Mouse (Mus musculus) adrenal gland, adult 2 months (tissue): ENCODE data around the gene Tmod4. TPM values are rescaled to one million over a fixed set of nuclear protein-coding genes. Genes with fewer than 3 reads are reported as not detected.
"Not testable (repeated sequence)": the region's sequence is repeated elsewhere in the genome, so short reads cannot be mapped to it uniquely, and the experiment has no call there.

Source experiments
- DNase-seq: peaks from one replicate; pipeline ENCODE4 v3.0.0; 2021
- long read RNA-seq: library from polyadenylated mRNA; stranded (forward); transcript quantifications from one replicate; pipeline ENCODE4 v2.0.0, GENCODE M21; 2021
- polyA plus RNA-seq: library from polyadenylated mRNA; depleted of rRNA; stranded (reverse); fragments of >200 nt; gene quantifications from 2 replicates; pipeline ENCODE4 v1.2.3, GENCODE M21; 2012; rRNA removed
- total RNA-seq, 2 experiments: library from RNA; stranded (reverse); gene quantifications; 2 replicates each; pipeline ENCODE4 v1.2.3; 2021

Gene Tmod4
- total RNA-seq (under 1 TPM; 0.48 to 0.52 TPM), polyA plus RNA-seq (0.17 and 0.30 TPM in 2 replicates)
- long read RNA-seq, result 0 reads

- no peak for DNase-seq
Measured at GRCm38 (mm10) chr3:95124246-95124645, at the start of gene Tmod4. Tmod4 (plus strand) TSS chr3:95124476.

GRCm38 (mm10) chr3:95088071-95088470 is 36.2 kb upstream of the Tmod4 start:
- no peak for DNase-seq

GRCm38 (mm10) chr3:95100854-95101253 is 23.4 kb upstream of the Tmod4 start:
- DNase-seq, result no peak

- no peak for DNase-seq
Measured at GRCm38 (mm10) chr3:95105121-95105520, 19.2 kb upstream of the Tmod4 start.

- DNase-seq, result no peak
Measured at GRCm38 (mm10) chr3:95105586-95106337, 18.5 kb upstream of the Tmod4 start.

GRCm38 (mm10) chr3:95106338-95107117 is 17.7 kb upstream of the Tmod4 start, which contains the start of gene Pip5k1a:
Pip5k1a (minus strand) TSS chr3:95106930.
- peak; percentile 96 for DNase-seq

GRCm38 (mm10) chr3:95107308-95107707 is 17.0 kb upstream of the Tmod4 start:
- not testable (repeated sequence) for DNase-seq

GRCm38 (mm10) chr3:95107898-95108297 is 16.4 kb upstream of the Tmod4 start:
- DNase-seq, result no peak

GRCm38 (mm10) chr3:95110911-95111726 is 13.2 kb upstream of the Tmod4 start, which contains the start of gene Vps72:
Vps72 (plus strand) TSS chr3:95111022.
- DNase-seq, result peak; percentile 95

- no peak for DNase-seq
Measured at GRCm38 (mm10) chr3:95112760-95113159, 11.5 kb upstream of the Tmod4 start.

- DNase-seq, result peak; percentile 42
Measured at GRCm38 (mm10) chr3:95117751-95118150, 6.5 kb upstream of the Tmod4 start.

- DNase-seq, result no peak
Measured at GRCm38 (mm10) chr3:95121580-95121979, 2.7 kb upstream of the Tmod4 start.

GRCm38 (mm10) chr3:95124972-95125371 is 696 bp downstream of the Tmod4 start:
- peak; percentile 60 for DNase-seq

GRCm38 (mm10) chr3:95129226-95129651 is 5.0 kb downstream of the Tmod4 start:
- no peak for DNase-seq

- DNase-seq, result no peak
Measured at GRCm38 (mm10) chr3:95130081-95130480, 5.8 kb downstream of the Tmod4 start.

GRCm38 (mm10) chr3:95132389-95132788 is 8.1 kb downstream of the Tmod4 start:
- DNase-seq, result not testable (repeated sequence)

- DNase-seq, result no peak
Measured at GRCm38 (mm10) chr3:95133176-95133575, 8.9 kb downstream of the Tmod4 start.

- DNase-seq, result peak; percentile 94
Measured at GRCm38 (mm10) chr3:95133680-95134101, 9.4 kb downstream of the Tmod4 start, which contains the start of the genes Scnm1 and Lysmd1. Scnm1 (minus strand) TSS chr3:95134011. Lysmd1 (plus strand) TSS chr3:95134088.

GRCm38 (mm10) chr3:95134133-95134532 is 9.9 kb downstream of the Tmod4 start:
- not testable (repeated sequence) for DNase-seq

- DNase-seq, result peak; percentile 58
Measured at GRCm38 (mm10) chr3:95135023-95135422, 10.7 kb downstream of the Tmod4 start.

GRCm38 (mm10) chr3:95135433-95136052 is 11.3 kb downstream of the Tmod4 start:
- no peak for DNase-seq
